Mouse (Mus musculus) MEL (cell line): ENCODE results near the gene Ermap. TPM values are rescaled to one million over a fixed set of nuclear protein-coding genes. Genes with fewer than 3 reads are reported as not detected.

Experiments
- DNase-seq: peaks from one replicate; pipeline ENCODE4 v3.0.0; 2011; ENCODE audit warnings: low read depth, low spot score
- H3K27ac ChIP-seq: 2 replicates; pipeline ENCODE4 v1.5.1; 2012; ENCODE audit warnings: low read depth, mild to moderate bottlenecking, control low read depth, low read length, moderate library complexity; ENCODE audit not compliant: control insufficient read depth
- H3K27me3 ChIP-seq, 2 experiments: fragments of 150-350 bp in 1 of 2; sonication (generic) in 1 of 2; 2 replicates each; pipeline ENCODE4 v1.6.1; 2012; ENCODE audit warnings: low read length in 2 of 2, mild to moderate bottlenecking in 2 of 2, improper control_type of control experiment in 1 of 2, moderate library complexity in 1 of 2; ENCODE audit not compliant: insufficient read depth in 2 of 2, control insufficient read depth in 1 of 2
- H3K36me3 ChIP-seq, 2 experiments: 2 replicates each; pipeline ENCODE4 v1.6.1; 2012 to 2014; ENCODE audit warnings: low read length in 2 of 2, improper control_type of control experiment in 1 of 2, inconsistent platforms in 1 of 2, mild to moderate bottlenecking in 1 of 2; ENCODE audit not compliant: insufficient read depth in 2 of 2, control insufficient read depth in 1 of 2
- H3K4me1 ChIP-seq, 2 experiments: fragments of 150-350 bp in 1 of 2; sonication (generic) in 1 of 2; 2 replicates each; pipeline ENCODE4 v1.6.1; 2012; ENCODE audit warnings: low read length in 2 of 2, improper control_type of control experiment in 1 of 2, mild to moderate bottlenecking in 1 of 2; ENCODE audit not compliant: insufficient read depth in 2 of 2, control insufficient read depth in 1 of 2
- H3K4me3 ChIP-seq, 2 experiments: fragments of 150-350 bp in 1 of 2; sonication (generic) in 1 of 2; 2 replicates each; pipeline ENCODE4 v1.5.1; 2012; ENCODE audit warnings: low read depth in 2 of 2, low read length in 2 of 2, mild to moderate bottlenecking in 2 of 2, moderate library complexity in 2 of 2, control low read depth in 1 of 2, improper control_type of control experiment in 1 of 2; ENCODE audit not compliant: control insufficient read depth in 1 of 2, insufficient read depth in 1 of 2
- H3K79me2 ChIP-seq: 2 replicates; pipeline ENCODE4 v1.6.1; 2012; ENCODE audit warnings: mild to moderate bottlenecking, low read length, moderate library complexity; ENCODE audit not compliant: control insufficient read depth, poor library complexity, insufficient read depth
- H3K9ac ChIP-seq: 2 replicates; pipeline ENCODE4 v1.6.1; 2012; ENCODE audit warnings: low read depth, mild to moderate bottlenecking, control low read depth, low read length, moderate library complexity; ENCODE audit not compliant: control insufficient read depth, poor library complexity, severe bottlenecking
- H3K9me3 ChIP-seq: fragments of 150-350 bp; sonication (generic); replicated peaks from 2 replicates; pipeline ENCODE4 v1.6.1; 2012; ENCODE audit warnings: mild to moderate bottlenecking, low read length, improper control_type of control experiment, moderate library complexity; ENCODE audit not compliant: insufficient read depth
- BHLHE40 ChIP-seq: IDR thresholded peaks from 2 replicates; pipeline ENCODE4 v1.6.1; 2012; ENCODE audit warnings: low read depth, mild to moderate bottlenecking, inconsistent platforms, low read length, improper control_type of control experiment, borderline replicate concordance
- CHD1 ChIP-seq: IDR thresholded peaks from 2 replicates; pipeline ENCODE4 v1.6.1; 2012; ENCODE audit warnings: low read depth, mild to moderate bottlenecking, inconsistent platforms, low read length, improper control_type of control experiment
- CHD2 ChIP-seq: IDR thresholded peaks from 2 replicates; pipeline ENCODE4 v1.6.1; 2011; ENCODE audit warnings: low read length, improper control_type of control experiment
- CTCF ChIP-seq, 3 experiments: IDR thresholded peaks in 2 of 3; conservative IDR thresholded peaks in 1 of 3; 2 replicates each; pipeline ENCODE4 v1.5.1; 2011 to 2012; ENCODE audit warnings: low read length in 3 of 3, low read depth in 2 of 3, mild to moderate bottlenecking in 2 of 3, improper control_type of control experiment in 1 of 3, inconsistent platforms in 1 of 3, mixed read lengths in 1 of 3, moderate library complexity in 1 of 3; ENCODE audit not compliant: control insufficient read depth in 1 of 3, insufficient read depth in 1 of 3, poor library complexity in 1 of 3, severe bottlenecking in 1 of 3
- E2F4 ChIP-seq: IDR thresholded peaks from 2 replicates; pipeline ENCODE4 v1.6.1; 2011; ENCODE audit warnings: low read depth, low read length, improper control_type of control experiment, borderline replicate concordance
- ELF1 ChIP-seq: IDR thresholded peaks from 2 replicates; pipeline ENCODE4 v1.6.1; 2014; ENCODE audit warnings: low read depth, mild to moderate bottlenecking, inconsistent platforms, low read length, improper control_type of control experiment, moderate library complexity
- EP300 ChIP-seq, 2 experiments: IDR thresholded peaks; 2 replicates each; pipeline ENCODE4 v1.6.1; 2011; ENCODE audit warnings: improper control_type of control experiment in 2 of 2, low read length in 2 of 2, low read depth in 1 of 2, mild to moderate bottlenecking in 1 of 2
- ETS1 ChIP-seq: IDR thresholded peaks from 2 replicates; pipeline ENCODE4 v1.6.1; 2012; ENCODE audit warnings: low read depth, mild to moderate bottlenecking, inconsistent platforms, low read length, improper control_type of control experiment, moderate library complexity
- GABPA ChIP-seq: IDR thresholded peaks from 2 replicates; pipeline ENCODE4 v1.6.1; 2012; ENCODE audit warnings: low read depth, mild to moderate bottlenecking, inconsistent platforms, low read length, improper control_type of control experiment, moderate library complexity
- GATA1 ChIP-seq: IDR thresholded peaks from 2 replicates; pipeline ENCODE4 v1.6.1; 2011; ENCODE audit warnings: low read depth, low read length, improper control_type of control experiment
- HCFC1 ChIP-seq: IDR thresholded peaks from 2 replicates; pipeline ENCODE4 v1.6.1; 2012; ENCODE audit warnings: low read depth, mild to moderate bottlenecking, inconsistent platforms, low read length, improper control_type of control experiment, moderate library complexity
- JUND ChIP-seq: IDR thresholded peaks from 2 replicates; pipeline ENCODE4 v1.6.1; 2011; ENCODE audit warnings: low read depth, mild to moderate bottlenecking, improper control_type of control experiment, low read length
- KAT2A ChIP-seq: conservative IDR thresholded peaks from 2 replicates; pipeline ENCODE4 v1.6.1; 2012; ENCODE audit warnings: low read depth, low read length, improper control_type of control experiment, inconsistent platforms
- MAFK ChIP-seq: IDR thresholded peaks from 2 replicates; pipeline ENCODE4 v1.6.1; 2011; ENCODE audit warnings: low read depth, mild to moderate bottlenecking, low read length, improper control_type of control experiment, borderline replicate concordance
- MAX ChIP-seq: IDR thresholded peaks from 2 replicates; pipeline ENCODE4 v1.6.1; 2011; ENCODE audit warnings: low read length, improper control_type of control experiment
- MAZ ChIP-seq: IDR thresholded peaks from 2 replicates; pipeline ENCODE4 v1.6.1; 2012; ENCODE audit warnings: low read depth, mild to moderate bottlenecking, inconsistent platforms, low read length, improper control_type of control experiment
- MEF2A ChIP-seq: IDR thresholded peaks from 2 replicates; pipeline ENCODE4 v1.6.1; 2014; ENCODE audit warnings: low read depth, mild to moderate bottlenecking, inconsistent platforms, low read length, improper control_type of control experiment; ENCODE audit not compliant: poor library complexity, insufficient replicate concordance, severe bottlenecking; ENCODE audit errors: extremely low read depth
- MXI1 ChIP-seq: IDR thresholded peaks from 2 replicates; pipeline ENCODE4 v1.6.1; 2011; ENCODE audit warnings: mild to moderate bottlenecking, low read depth, low read length, improper control_type of control experiment
- MYB ChIP-seq: IDR thresholded peaks from 2 replicates; pipeline ENCODE4 v1.6.1; 2011; ENCODE audit warnings: mild to moderate bottlenecking, low read depth, low read length, improper control_type of control experiment
- MYC ChIP-seq: IDR thresholded peaks from 2 replicates; pipeline ENCODE4 v1.6.1; 2011; ENCODE audit warnings: low read depth, mild to moderate bottlenecking, low read length, improper control_type of control experiment, moderate library complexity
- NELFE ChIP-seq: IDR thresholded peaks from 2 replicates; pipeline ENCODE4 v1.6.1; 2011; ENCODE audit warnings: low read depth, low read length, improper control_type of control experiment
- NRF1 ChIP-seq: IDR thresholded peaks from 2 replicates; pipeline ENCODE4 v1.6.1; 2014; ENCODE audit warnings: low read depth, mild to moderate bottlenecking, inconsistent platforms, low read length, improper control_type of control experiment, moderate library complexity; ENCODE audit not compliant: poor library complexity, insufficient read depth, severe bottlenecking
- POLR2A ChIP-seq, 2 experiments: IDR thresholded peaks; 2 replicates each; pipeline ENCODE4 v1.6.1; 2011 to 2012; ENCODE audit warnings: low read length in 2 of 2, mild to moderate bottlenecking in 2 of 2, control low read depth in 1 of 2, improper control_type of control experiment in 1 of 2, low read depth in 1 of 2, moderate library complexity in 1 of 2; ENCODE audit not compliant: control insufficient read depth in 1 of 2, insufficient read depth in 1 of 2, poor library complexity in 1 of 2
- POLR2AphosphoS2 ChIP-seq: IDR thresholded peaks from 2 replicates; pipeline ENCODE4 v1.6.1; 2011; ENCODE audit warnings: low read length, improper control_type of control experiment
- POLR2AphosphoS5 ChIP-seq: IDR thresholded peaks from 2 replicates; pipeline ENCODE4 v1.6.1; 2012; ENCODE audit warnings: low read depth, borderline replicate concordance, mild to moderate bottlenecking, inconsistent platforms, low read length, moderate library complexity, mixed read lengths
- RAD21 ChIP-seq: IDR thresholded peaks from 2 replicates; pipeline ENCODE4 v1.6.1; 2011; ENCODE audit warnings: mild to moderate bottlenecking, low read depth, low read length, improper control_type of control experiment
- RCOR1 ChIP-seq: IDR thresholded peaks from 2 replicates; pipeline ENCODE4 v1.6.1; 2012; ENCODE audit warnings: low read depth, mild to moderate bottlenecking, inconsistent platforms, low read length, improper control_type of control experiment
- SIN3A ChIP-seq: IDR thresholded peaks from 2 replicates; pipeline ENCODE4 v1.6.1; 2012; ENCODE audit warnings: low read length, improper control_type of control experiment, inconsistent platforms
- SMC3 ChIP-seq: IDR thresholded peaks from 2 replicates; pipeline ENCODE4 v1.6.1; 2011; ENCODE audit warnings: low read depth, low read length, improper control_type of control experiment
- TAL1 ChIP-seq: IDR thresholded peaks from 2 replicates; pipeline ENCODE4 v1.6.1; 2012; ENCODE audit warnings: mild to moderate bottlenecking, inconsistent platforms, low read length, moderate library complexity, mixed read lengths
- TBP ChIP-seq: IDR thresholded peaks from 2 replicates; pipeline ENCODE4 v1.8.0; 2011; ENCODE audit warnings: low read depth, low read length, improper control_type of control experiment
- TCF12 ChIP-seq: IDR thresholded peaks from 2 replicates; pipeline ENCODE4 v1.6.1; 2014; ENCODE audit warnings: low read depth, mild to moderate bottlenecking, inconsistent platforms, low read length, improper control_type of control experiment, moderate library complexity
- UBTF ChIP-seq: IDR thresholded peaks from 2 replicates; pipeline ENCODE4 v1.6.1; 2012; ENCODE audit warnings: low read depth, mild to moderate bottlenecking, inconsistent platforms, low read length, improper control_type of control experiment, moderate library complexity, borderline replicate concordance; ENCODE audit not compliant: insufficient read depth
- USF1 ChIP-seq: IDR thresholded peaks from 2 replicates; pipeline ENCODE4 v1.6.1; 2014; ENCODE audit warnings: low read depth, mild to moderate bottlenecking, inconsistent platforms, low read length, improper control_type of control experiment, moderate library complexity
- USF2 ChIP-seq, 2 experiments: IDR thresholded peaks; 2 replicates each; pipeline ENCODE4 v1.6.1; 2011 to 2012; ENCODE audit warnings: improper control_type of control experiment in 2 of 2, low read length in 2 of 2, borderline replicate concordance in 1 of 2, inconsistent platforms in 1 of 2, low read depth in 1 of 2, mild to moderate bottlenecking in 1 of 2; ENCODE audit not compliant: insufficient read depth in 1 of 2
- ZC3H11A ChIP-seq: IDR thresholded peaks from 2 replicates; pipeline ENCODE4 v1.6.1; 2012; ENCODE audit warnings: low read depth, mild to moderate bottlenecking, inconsistent platforms, low read length, improper control_type of control experiment
- ZKSCAN1 ChIP-seq: IDR thresholded peaks from 2 replicates; pipeline ENCODE4 v1.6.1; 2012; ENCODE audit warnings: low read depth, mild to moderate bottlenecking, inconsistent platforms, low read length, improper control_type of control experiment, moderate library complexity
- ZMIZ1 ChIP-seq: IDR thresholded peaks from 2 replicates; pipeline ENCODE4 v1.6.1; 2012; ENCODE audit warnings: low read depth, mild to moderate bottlenecking, inconsistent platforms, low read length, improper control_type of control experiment, moderate library complexity
- polyA plus RNA-seq, 2 experiments: library from polyadenylated mRNA; stranded (reverse) in 1 of 2; unstranded in 1 of 2; fragments of >175 nt in 1 of 2; fragments of >200 nt in 1 of 2; gene quantifications; 2 replicates each; pipeline versions ENCODE4 v1.2.1 to v1.2.4; 2012; ENCODE audit warnings: low replicate concordance in 2 of 2, low read depth in 1 of 2; ENCODE audit not compliant: insufficient read length in 2 of 2, insufficient read depth in 1 of 2, missing spikeins in 1 of 2
- total RNA-seq: library from RNA; depleted of rRNA; stranded (reverse); fragments of 300-350 nt; gene quantifications from 2 replicates; pipeline ENCODE4 v1.2.3, GENCODE M21; 2012

The Ermap gene
- total and polyA plus RNA-seq, 3 experiments: 44.1 to 247 (median 138) TPM

DNA sequence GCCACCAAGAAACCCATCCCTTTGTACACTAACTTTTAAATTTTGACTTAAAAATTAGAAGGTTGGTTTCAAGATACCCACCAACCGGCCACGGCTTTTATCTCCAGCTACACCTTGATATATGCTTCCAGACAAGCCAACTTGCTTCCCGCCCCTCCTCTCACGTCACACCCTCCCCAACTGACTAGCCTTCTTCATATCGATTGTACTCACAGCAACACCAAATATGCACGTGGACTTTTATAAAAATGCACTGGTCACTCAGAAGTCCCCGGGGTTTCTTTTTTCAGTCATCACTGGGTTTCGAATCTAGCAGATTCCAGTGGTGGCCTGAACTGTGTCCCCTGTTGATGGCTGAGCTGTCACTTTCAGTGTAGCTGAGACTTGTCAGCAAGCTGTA is 807 bp upstream of the Ermap start:
- Histone ChIP-seq H3K27ac (peak overlapping the region; percentile 100), H3K27me3 (no peaks in the 10 kb centered on the region), H3K4me3 (peak overlapping the region; percentile 74 to 96), H3K9me3 (no peaks in the 10 kb centered on the region), H3K4me1 (peaks cover 21 to 52% of the 10 kb centered on the region in 2 experiments), H3K79me2 (peaks cover 43% of the 10 kb centered on the region), H3K36me3 (peaks cover 0 to 63% of the 10 kb centered on the region in 2 experiments; a peak in 2 of 4 replicates), H3K9ac (peak overlapping the region; percentile 98)
- peak; percentile 94 for DNase-seq
- TF ChIP-seq MAFK (no peak), POLR2AphosphoS5 (no peak), CHD2 (no peak), GABPA (no peak), GATA1 (peak; percentile 94), POLR2A (IDR thresholded peaks at IDR 0.05; ENCODE audit: control insufficient read depth in 1 of 2, insufficient read depth in 1 of 2, low read depth in 1 of 2, low read length in 2 of 2, poor library complexity in 1 of 2) (peak; percentile 29 to 68; a peak in 2 of 4 replicates), CHD1 (no peak), USF2 (IDR thresholded peaks at IDR 0.05; ENCODE audit: borderline replicate concordance in 1 of 2, insufficient read depth in 1 of 2, low read depth in 1 of 2, low read length in 2 of 2) (no peak), NELFE (0 out of 2 replicates have a peak, but pooled peaks have one; percentile 40), SIN3A (peak; percentile 88), RAD21 (no peak), CTCF (IDR thresholded peaks at IDR 0.05 in 2 of 3, conservative IDR thresholded peaks at IDR 0.05 in 1 of 3; ENCODE audit: control insufficient read depth in 1 of 3, insufficient read depth in 1 of 3, low read depth in 2 of 3, low read length in 3 of 3, poor library complexity in 1 of 3, severe bottlenecking in 1 of 3) (no peak), ETS1 (peak; percentile 82), ELF1 (no peak), MAZ (peak; percentile 50; the same call in 1 of the 2 replicates), JUND (no peak), TBP (peak; percentile 86), POLR2AphosphoS2 (no peak; the same call in 1 of the 2 replicates), MXI1 (peak; percentile 92), MAX (peak; percentile 81), TCF12 (peak; percentile 93), MEF2A (no peak), ZKSCAN1 (no peak), MYB (peak; percentile 86), NRF1 (no peak), USF1 (no peak), E2F4 (no peak), RCOR1 (peak; percentile 66), ZMIZ1 (peak; percentile 47; the same call in 1 of the 2 replicates), HCFC1 (no peak), TAL1 (peak; percentile 86), KAT2A (no peak), BHLHE40 (peak; percentile 61; the same call in 1 of the 2 replicates), UBTF (no peak), MYC (peak; percentile 94), EP300 (IDR thresholded peaks at IDR 0.05; ENCODE audit: low read depth in 1 of 2, low read length in 2 of 2) (peak; percentile 88 to 96), SMC3 (no peak), ZC3H11A (no peak)
